Mouse (Mus musculus) retina, embryonic 14.5 days (tissue): ENCODE data around the gene Irak1.
A peak's percentile ranks its signal among the peaks of the same experiment; 100 is the strongest.

Experiments used
- DNase-seq: peaks from one replicate; pipeline ENCODE4 v3.0.0-alpha.2; 2015; ENCODE audit warnings: low spot score

The Irak1 gene

DNA sequence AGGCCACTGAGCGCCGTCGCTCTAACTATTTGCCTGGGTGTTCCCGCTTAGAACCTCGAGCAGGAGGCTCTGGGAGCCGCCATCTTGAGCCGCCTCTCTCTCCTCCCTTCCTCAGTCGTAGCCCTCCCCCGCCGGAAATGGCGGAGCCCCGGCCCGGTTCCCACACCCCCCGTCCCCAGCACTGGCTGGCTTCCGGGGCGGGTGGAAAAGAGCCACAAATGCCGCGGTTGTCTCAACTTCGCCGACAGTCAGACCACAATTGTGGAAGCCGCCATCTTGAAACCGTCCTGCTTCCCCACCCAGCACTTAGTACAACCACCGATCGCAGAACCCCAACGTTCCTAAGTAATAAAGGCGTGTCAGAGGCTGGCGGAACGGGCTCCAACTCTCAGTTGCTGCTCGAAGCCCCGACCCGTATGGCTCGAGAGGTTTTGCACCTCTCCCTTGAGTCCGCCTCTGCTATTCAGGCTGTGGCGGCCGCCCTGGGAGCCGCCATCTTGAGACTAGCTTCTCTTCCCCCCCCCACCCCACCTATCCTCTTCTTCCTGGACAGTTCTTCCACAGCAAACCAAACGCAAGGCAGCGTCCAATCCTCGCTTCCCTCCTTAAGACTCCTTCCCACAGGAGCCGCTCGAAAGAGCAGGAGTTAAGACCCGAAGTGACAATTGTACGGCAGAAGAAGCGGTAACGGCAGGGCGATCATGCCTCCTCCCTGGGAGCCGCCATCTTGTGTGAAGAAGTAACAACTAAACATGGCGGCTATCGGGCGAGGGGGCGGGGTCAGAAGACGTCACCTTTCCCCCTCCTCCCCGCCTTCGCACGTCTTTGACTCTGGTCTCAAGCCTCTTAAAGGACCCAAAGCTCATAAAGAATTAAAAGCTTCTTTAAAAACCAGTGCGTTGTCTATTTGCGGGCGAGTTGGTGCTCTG, 57.2 kb downstream of the Irak1 start, which contains the start of gene Hcfc1:
Hcfc1 (minus strand) TSS at position 110 of the 929 bp plus-strand sequence.
- DNase-seq = peak; percentile 82

- peak; percentile 23 for DNase-seq
Observed at GRCm38 (mm10) chrX:73965307-73965706, 58.4 kb downstream of the Irak1 start.

DNA sequence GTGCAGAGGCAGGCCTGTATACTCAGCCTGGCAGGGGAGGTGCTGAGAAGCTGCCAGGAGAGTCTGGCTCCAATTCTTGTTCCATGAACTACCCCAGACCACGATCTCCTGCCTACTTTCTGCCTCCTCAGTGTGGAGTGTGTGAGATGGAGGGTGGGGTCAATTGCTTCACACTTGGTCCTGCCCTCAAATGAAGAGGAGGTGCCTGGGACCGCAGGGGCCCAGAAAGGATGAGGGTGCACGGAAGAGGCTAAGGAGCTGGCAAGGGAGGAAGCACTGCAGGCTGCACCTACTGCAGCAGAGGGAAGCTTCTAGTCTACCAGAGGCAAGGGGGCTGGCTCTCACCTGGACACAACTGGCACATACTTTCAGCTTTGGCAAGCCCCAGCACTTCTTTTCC, 59.4 kb downstream of the Irak1 start:
- DNase-seq = no peak
